Mouse (Mus musculus): ENCODE results near the gene Dhx34. TPM values are rescaled to one million over a fixed set of nuclear protein-coding genes. Genes with fewer than 3 reads are reported as not detected.
"Not testable (repeated sequence)": the region's sequence is repeated elsewhere in the genome, so short reads cannot be mapped to it uniquely, and the experiment has no call there.

The Dhx34 gene
- polyA plus RNA-seq, 1 experiment from 2014 or later = 10.3 TPM

DNA sequence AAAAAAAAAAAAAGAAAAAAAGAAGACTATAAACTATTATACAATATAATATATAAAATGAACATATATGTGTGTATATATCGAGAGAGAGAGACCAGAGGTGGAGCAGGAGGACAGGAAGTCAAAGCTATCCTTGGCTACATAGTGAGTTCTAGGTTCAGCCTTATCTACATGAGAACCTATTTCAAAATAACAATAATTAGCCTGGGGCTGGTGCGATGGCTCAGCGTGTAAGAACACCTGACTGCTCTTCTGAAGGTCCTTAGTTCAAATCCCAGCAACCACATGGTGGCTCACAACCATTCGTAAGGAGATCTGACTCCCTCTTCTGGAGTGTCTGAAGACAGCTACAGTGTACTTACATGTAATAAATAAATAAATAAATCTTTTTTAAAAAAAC is 34.1 kb upstream of the Dhx34 start:
- H3K4me2 ChIP-seq; H3K9me3 ChIP-seq (ENCODE audit: control insufficient read depth, low read length); H3K27me3 ChIP-seq (ENCODE audit: control insufficient read depth, insufficient read depth, low read length); DNase-seq (ENCODE audit: low spot score, missing footprints); H3K9ac ChIP-seq (ENCODE audit: low read length); ATAC-seq (ENCODE audit: low FRiP score); H3K4me1 ChIP-seq (ENCODE audit: control insufficient read depth, insufficient read depth, low read length); H3K27ac ChIP-seq (ENCODE audit: low read depth, low read length); H3K4me3 ChIP-seq (ENCODE audit: low read depth, low read length); H3K36me3 ChIP-seq (ENCODE audit: control insufficient read depth, insufficient read depth, low read length): not testable (repeated sequence)
- 85% methylated on average over 4 of the region's 4 CpGs for WGBS

DNA sequence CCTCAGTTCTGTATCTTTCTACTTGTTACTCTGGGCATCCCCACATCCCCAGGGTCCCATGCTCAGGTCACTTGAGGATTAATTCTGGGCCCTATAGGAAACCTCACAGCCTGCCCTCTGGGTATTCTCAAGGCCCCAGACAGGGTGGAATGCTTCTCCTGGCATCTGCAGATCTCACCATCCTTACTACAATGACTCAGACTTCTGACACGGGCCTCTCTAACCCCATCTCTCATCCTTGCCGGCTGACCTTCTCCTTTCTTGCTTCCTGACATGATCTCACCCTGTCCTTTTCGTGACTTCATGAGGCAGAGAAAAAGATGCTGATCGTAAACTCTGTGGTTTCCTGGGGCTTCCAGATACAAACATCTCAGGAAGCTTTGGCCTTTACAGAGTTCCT is 32.4 kb upstream of the Dhx34 start:
- H3K4me3 ChIP-seq (ENCODE audit: low read depth, low read length) = no peak overlapping the region
- H3K4me1 ChIP-seq (ENCODE audit: control insufficient read depth, insufficient read depth, low read length) = no peaks in the 10 kb centered on the region

DNA sequence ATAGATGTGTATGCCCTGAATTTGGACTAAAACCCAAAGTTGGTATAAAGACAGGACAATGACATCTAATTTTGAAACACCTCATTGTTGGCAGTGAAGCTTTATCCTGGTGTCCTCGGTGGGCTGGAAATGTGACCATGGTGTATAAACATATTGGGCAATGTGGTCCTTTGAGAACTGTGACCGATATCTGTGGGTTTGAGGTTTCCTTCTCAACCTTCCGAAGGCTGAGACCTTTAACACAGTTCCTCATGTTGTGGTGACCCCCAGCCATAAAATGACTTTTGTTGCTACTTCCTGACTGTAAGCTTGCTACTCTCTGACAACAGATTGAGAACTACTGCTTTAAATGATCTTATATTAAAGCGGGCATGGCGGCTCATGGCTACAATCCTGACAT is 28.9 kb upstream of the Dhx34 start:
- Histone ChIP-seq H3K9ac (ENCODE audit: low read length) (no peak overlapping the region), H3K27ac (ENCODE audit: low read depth, low read length) (no peak overlapping the region), H3K4me1 (ENCODE audit: control insufficient read depth, insufficient read depth, low read length) (no peaks in the 10 kb centered on the region), H3K4me2 (no peak overlapping the region), H3K4me3 (ENCODE audit: low read depth, low read length) (no peak overlapping the region), H3K36me3 (ENCODE audit: control insufficient read depth, insufficient read depth, low read length) (no peaks in the 10 kb centered on the region), H3K27me3 (ENCODE audit: control insufficient read depth, insufficient read depth, low read length) (no peaks in the 10 kb centered on the region), H3K9me3 (ENCODE audit: control insufficient read depth, low read length) (no peaks in the 10 kb centered on the region)
- WGBS = 86% methylated on average over 5 of the region's 5 CpGs
- ATAC-seq (ENCODE audit: low FRiP score) (no peak), DNase-seq (ENCODE audit: low spot score, missing footprints) (no peak)

More for the DNA sequence above, 32.4 kb upstream of the Dhx34 start:
- Histone ChIP-seq H3K27ac (ENCODE audit: low read depth, low read length) (no peak overlapping the region), H3K36me3 (ENCODE audit: control insufficient read depth, insufficient read depth, low read length) (no peaks in the 10 kb centered on the region), H3K27me3 (ENCODE audit: control insufficient read depth, insufficient read depth, low read length) (no peaks in the 10 kb centered on the region), H3K9me3 (ENCODE audit: control insufficient read depth, low read length) (no peaks in the 10 kb centered on the region), H3K4me2 (no peak overlapping the region), H3K9ac (ENCODE audit: low read length) (no peak overlapping the region)
- DNase-seq (ENCODE audit: low spot score, missing footprints) (no peak), ATAC-seq (ENCODE audit: low FRiP score) (no peak)
- WGBS = 69% methylated on average over 4 of the region's 4 CpGs

DNA sequence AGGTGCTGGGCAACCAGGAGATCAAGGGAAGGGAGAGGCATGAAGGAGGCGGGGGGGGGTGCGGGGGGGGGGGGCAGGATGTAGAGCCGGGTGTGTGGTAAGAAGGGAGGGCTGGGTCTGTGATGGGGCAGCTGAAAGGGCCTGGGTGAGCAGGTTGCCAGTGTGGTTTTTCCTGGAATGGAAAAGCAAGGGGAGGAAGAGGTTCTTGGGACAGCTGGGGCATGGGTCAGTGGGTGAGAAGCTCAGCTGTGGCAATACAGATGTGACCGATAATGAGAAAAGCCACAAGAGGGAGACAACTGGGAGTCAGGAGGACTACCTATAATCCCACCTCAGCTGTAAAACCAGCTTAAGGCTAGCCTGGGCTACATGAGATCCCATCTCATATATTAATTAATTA is 24.1 kb upstream of the Dhx34 start:
- DNase-seq (ENCODE audit: low spot score, missing footprints) (no peak), ATAC-seq (ENCODE audit: low FRiP score) (no peak)
- H3K9me3 ChIP-seq (ENCODE audit: control insufficient read depth, low read length) = no peaks in the 10 kb centered on the region
- H3K27ac ChIP-seq (ENCODE audit: low read depth, low read length) = no peak overlapping the region
- H3K9ac ChIP-seq (ENCODE audit: low read length) = no peak overlapping the region
- no peaks in the 10 kb centered on the region for H3K36me3 ChIP-seq (ENCODE audit: control insufficient read depth, insufficient read depth, low read length)
- H3K4me2 ChIP-seq = no peak overlapping the region
- no peaks in the 10 kb centered on the region for H3K27me3 ChIP-seq (ENCODE audit: control insufficient read depth, insufficient read depth, low read length)
- WGBS = 64% methylated on average over 2 of the region's 4 CpGs
- H3K4me1 ChIP-seq (ENCODE audit: control insufficient read depth, insufficient read depth, low read length) = no peaks in the 10 kb centered on the region
- H3K4me3 ChIP-seq (ENCODE audit: low read depth, low read length) = no peak overlapping the region

DNA sequence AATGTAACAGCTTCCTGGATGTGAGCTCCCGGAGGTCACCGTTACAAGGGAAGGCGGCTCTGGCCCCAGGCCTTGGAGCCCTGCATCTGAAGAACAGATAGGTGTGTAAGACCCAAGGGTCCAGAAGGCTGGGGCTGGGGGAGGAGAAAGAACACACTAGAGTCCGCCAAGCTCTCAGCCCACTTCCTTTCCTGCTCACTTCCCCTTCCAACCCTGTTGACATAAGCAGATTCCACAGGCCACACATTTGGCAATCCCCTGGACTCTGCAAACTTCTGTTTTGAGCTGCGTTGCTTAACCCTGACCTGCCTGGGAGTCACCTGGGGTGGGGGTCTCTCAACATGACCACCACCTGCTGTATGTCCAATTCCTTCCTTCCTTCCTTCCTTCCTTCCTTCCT is 22.2 kb upstream of the Dhx34 start, which contains the start of gene C5ar2:
TSS of gene C5ar2 (minus strand) at position 88 of the 400 bp plus-strand sequence.
- ATAC-seq (ENCODE audit: low FRiP score) (no peak), DNase-seq (ENCODE audit: low spot score, missing footprints) (no peak)
- Histone ChIP-seq H3K9me3 (ENCODE audit: control insufficient read depth, low read length) (no peaks in the 10 kb centered on the region), H3K36me3 (ENCODE audit: control insufficient read depth, insufficient read depth, low read length) (no peaks in the 10 kb centered on the region), H3K4me2 (no peak within 1 kb of the TSS), H3K9ac (ENCODE audit: low read length) (no peak within 1 kb of the TSS), H3K4me1 (ENCODE audit: control insufficient read depth, insufficient read depth, low read length) (no peaks in the 10 kb centered on the region), H3K27me3 (ENCODE audit: control insufficient read depth, insufficient read depth, low read length) (no peaks in the 10 kb centered on the region), H3K4me3 (ENCODE audit: low read depth, low read length) (no peak within 1 kb of the TSS), H3K27ac (ENCODE audit: low read depth, low read length) (no peak within 1 kb of the TSS)
- WGBS = 78% methylated on average over 5 of the region's 5 CpGs

DNA sequence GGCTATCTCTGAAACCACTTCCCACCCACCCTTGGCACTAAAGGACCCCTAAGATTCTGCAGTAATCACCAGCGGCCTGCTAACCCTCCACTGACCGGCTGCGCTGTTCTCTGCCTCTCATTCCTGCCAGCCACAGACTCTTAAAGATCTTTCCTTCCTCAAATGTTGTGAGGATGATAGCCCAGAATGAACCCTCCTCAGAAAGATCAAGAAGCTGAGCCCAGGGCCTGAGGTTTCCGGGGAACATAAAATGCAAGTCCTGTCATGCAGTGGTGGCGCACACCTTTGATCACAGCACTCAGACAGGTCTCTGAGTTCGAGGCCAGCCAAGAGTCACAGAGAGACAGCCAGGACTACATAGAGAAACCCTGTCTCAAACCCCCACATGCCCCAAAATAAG is 20.4 kb upstream of the Dhx34 start:
- DNase-seq (ENCODE audit: low spot score, missing footprints) = no peak
- Histone ChIP-seq H3K27ac (ENCODE audit: low read depth, low read length) (no peak overlapping the region), H3K36me3 (ENCODE audit: control insufficient read depth, insufficient read depth, low read length) (no peaks in the 10 kb centered on the region), H3K4me2 (no peak overlapping the region), H3K9me3 (ENCODE audit: control insufficient read depth, low read length) (no peaks in the 10 kb centered on the region), H3K27me3 (ENCODE audit: control insufficient read depth, insufficient read depth, low read length) (no peaks in the 10 kb centered on the region), H3K4me3 (ENCODE audit: low read depth, low read length) (no peak overlapping the region), H3K9ac (ENCODE audit: low read length) (no peak overlapping the region), H3K4me1 (ENCODE audit: control insufficient read depth, insufficient read depth, low read length) (no peaks in the 10 kb centered on the region)
- WGBS = 84% methylated on average over 6 of the region's 6 CpGs
- no peak for ATAC-seq (ENCODE audit: low FRiP score)

DNA sequence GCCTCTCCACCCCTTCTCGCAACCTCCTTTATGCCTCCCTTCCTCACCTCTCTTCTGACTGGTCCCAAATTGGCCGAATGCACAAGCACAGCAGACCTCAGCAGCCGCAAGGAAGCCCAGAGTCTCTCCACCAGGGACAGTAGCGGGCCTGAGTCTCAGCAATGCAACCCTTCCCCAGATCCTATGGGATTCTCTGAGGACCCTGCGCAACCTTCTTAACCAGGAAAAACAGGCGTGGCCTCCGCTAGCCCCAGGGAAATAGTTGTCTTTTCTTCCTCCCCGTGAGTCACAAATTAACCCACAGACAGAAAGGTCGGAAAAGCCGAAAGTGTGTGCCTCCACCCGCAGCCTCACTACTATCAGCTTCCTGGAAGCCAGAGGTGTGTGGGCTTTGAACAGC is 19.9 kb upstream of the Dhx34 start:
- no peak overlapping the region for H3K4me3 ChIP-seq (ENCODE audit: low read depth, low read length)
- no peaks in the 10 kb centered on the region for H3K27me3 ChIP-seq (ENCODE audit: control insufficient read depth, insufficient read depth, low read length)
- no peaks in the 10 kb centered on the region for H3K4me1 ChIP-seq (ENCODE audit: control insufficient read depth, insufficient read depth, low read length)
- no peaks in the 10 kb centered on the region for H3K36me3 ChIP-seq (ENCODE audit: control insufficient read depth, insufficient read depth, low read length)
- no peak for ATAC-seq (ENCODE audit: low FRiP score)
- H3K4me2 ChIP-seq = no peak overlapping the region
- DNase-seq (ENCODE audit: low spot score, missing footprints) = no peak
- H3K9me3 ChIP-seq (ENCODE audit: control insufficient read depth, low read length) = no peaks in the 10 kb centered on the region
- H3K9ac ChIP-seq (ENCODE audit: low read length) = no peak overlapping the region
- no peak overlapping the region for H3K27ac ChIP-seq (ENCODE audit: low read depth, low read length)
- 67% methylated on average over 11 of the region's 11 CpGs for WGBS

DNA sequence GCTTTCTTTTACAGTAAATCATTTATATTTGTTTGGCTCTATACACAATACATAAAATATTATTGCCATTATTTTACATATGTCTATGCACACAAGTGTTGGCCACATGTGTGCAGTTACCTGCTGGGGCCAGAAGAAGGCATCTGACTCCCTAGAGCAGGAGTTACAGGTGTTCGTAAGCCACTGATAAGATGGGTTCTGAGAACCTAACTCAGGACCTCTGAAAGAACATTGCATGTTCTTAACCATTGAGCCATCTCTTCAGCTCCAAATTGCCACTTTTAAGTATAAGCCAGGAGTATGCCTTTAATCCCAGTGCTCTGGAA is 19.1 kb upstream of the Dhx34 start:
- WGBS = 97% methylated on average over 1 of the region's 1 CpGs

DNA sequence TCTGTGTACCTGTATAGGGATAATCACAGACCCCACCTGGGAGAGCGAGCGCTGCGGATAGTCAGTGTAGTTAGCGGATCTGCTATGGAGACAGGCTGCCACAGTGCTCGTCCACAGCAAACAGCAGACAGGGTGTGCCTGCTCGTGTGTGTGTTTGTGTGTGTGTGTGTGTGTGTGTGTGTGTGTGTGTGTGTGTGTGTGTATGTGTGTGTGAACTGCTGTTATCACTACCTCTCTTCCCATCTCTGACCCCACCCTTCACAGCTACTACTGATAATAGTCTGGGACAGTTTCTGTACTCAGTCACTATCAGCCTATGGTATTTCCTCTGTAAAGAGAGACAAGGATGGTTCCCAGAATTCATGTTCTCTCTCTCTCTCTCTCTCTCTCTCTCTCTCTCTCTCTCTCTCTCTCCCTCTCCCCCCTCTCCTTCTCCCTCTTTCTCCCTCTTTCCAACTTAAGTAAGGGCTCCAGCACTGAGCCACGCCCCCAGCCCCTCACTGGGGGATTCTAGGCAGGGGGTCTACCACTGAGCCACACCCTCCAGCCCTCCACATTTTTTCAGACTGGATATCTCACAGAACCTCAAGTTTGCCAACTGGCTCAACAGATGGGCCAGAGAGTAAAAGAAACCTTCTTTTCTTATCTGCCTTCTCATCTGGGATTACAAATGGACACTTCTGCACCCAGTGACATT is 18.6 kb upstream of the Dhx34 start:
- no peaks in the 10 kb centered on the region for H3K36me3 ChIP-seq (ENCODE audit: control insufficient read depth, insufficient read depth, low read length)
- H3K9ac ChIP-seq (ENCODE audit: low read length) = no peak overlapping the region
- no peak overlapping the region for H3K27ac ChIP-seq (ENCODE audit: low read depth, low read length)
- no peak for DNase-seq (ENCODE audit: low spot score, missing footprints)
- WGBS = 78% methylated on average over 7 of the region's 7 CpGs
- H3K27me3 ChIP-seq (ENCODE audit: control insufficient read depth, insufficient read depth, low read length) = no peaks in the 10 kb centered on the region
- no peak overlapping the region for H3K4me3 ChIP-seq (ENCODE audit: low read depth, low read length)
- no peaks in the 10 kb centered on the region for H3K4me1 ChIP-seq (ENCODE audit: control insufficient read depth, insufficient read depth, low read length)
- ATAC-seq (ENCODE audit: low FRiP score) = no peak
- no peak overlapping the region for H3K4me2 ChIP-seq
- H3K9me3 ChIP-seq (ENCODE audit: control insufficient read depth, low read length) = no peaks in the 10 kb centered on the region

More for the DNA sequence above, 19.1 kb upstream of the Dhx34 start:
- no peak overlapping the region for H3K27ac ChIP-seq (ENCODE audit: low read depth, low read length)
- no peak overlapping the region for H3K4me3 ChIP-seq (ENCODE audit: low read depth, low read length)
- H3K9ac ChIP-seq (ENCODE audit: low read length) = no peak overlapping the region
- DNase-seq (ENCODE audit: low spot score, missing footprints) (no peak), ATAC-seq (ENCODE audit: low FRiP score) (no peak)
- H3K4me1 ChIP-seq (ENCODE audit: control insufficient read depth, insufficient read depth, low read length) = no peaks in the 10 kb centered on the region
- H3K4me2 ChIP-seq = no peak overlapping the region
- no peaks in the 10 kb centered on the region for H3K9me3 ChIP-seq (ENCODE audit: control insufficient read depth, low read length)
- no peaks in the 10 kb centered on the region for H3K36me3 ChIP-seq (ENCODE audit: control insufficient read depth, insufficient read depth, low read length)
- H3K27me3 ChIP-seq (ENCODE audit: control insufficient read depth, insufficient read depth, low read length) = no peaks in the 10 kb centered on the region

Measured in midbrain, embryonic 11.5 days (tissue).